Mouse (Mus musculus): ENCODE measurements at regions not wholly inside any gene's neighbourhood (a gene's known extent, or its start where the extent isn't known, plus 50 kb on each side); places are given as distances from the start of the nearest gene placed in this dataset.

GRCm38 (mm10) chr10:5981433-5981832 lies 59.2 kb upstream of the Rgs17 start:
- Histone ChIP-seq H3K27ac (no peak overlapping the region), H3K27me3 (ENCODE audit: insufficient read depth, low read length) (no peaks in the 10 kb centered on the region), H3K4me3 (ENCODE audit: low read length) (no peak overlapping the region), H3K9ac (replicated peaks; ENCODE audit: low read length) (no peak overlapping the region), H3K4me1 (ENCODE audit: insufficient read depth, low read length) (no peaks in the 10 kb centered on the region), H3K9me3 (ENCODE audit: low read length) (no peaks in the 10 kb centered on the region), H3K36me3 (ENCODE audit: insufficient read depth, low read length) (no peaks in the 10 kb centered on the region), H3K4me2 (ENCODE audit: low read depth, low read length) (no peak overlapping the region)
- WGBS: 93% methylated on average over 1 of the region's 1 CpGs
- DNase-seq (ENCODE audit: low spot score) (no peak), ATAC-seq (no peak)
- no peak for TF ChIP-seq CTCF (IDR thresholded peaks at IDR 0.05; ENCODE audit: low read depth)

GRCm38 (mm10) chr10:5978534-5978933 lies 56.3 kb upstream of the Rgs17 start:
- H3K9me3 ChIP-seq (ENCODE audit: low read length): no peaks in the 10 kb centered on the region
- H3K4me2 ChIP-seq (ENCODE audit: low read depth, low read length): no peak overlapping the region
- 63% methylated on average over 1 of the region's 1 CpGs for WGBS
- no peak overlapping the region for H3K9ac ChIP-seq (replicated peaks; ENCODE audit: low read length)
- DNase-seq (ENCODE audit: low spot score) (no peak), ATAC-seq (no peak)
- H3K36me3 ChIP-seq (ENCODE audit: insufficient read depth, low read length): no peaks in the 10 kb centered on the region
- H3K4me1 ChIP-seq (ENCODE audit: insufficient read depth, low read length): no peaks in the 10 kb centered on the region
- no peak for TF ChIP-seq CTCF (IDR thresholded peaks at IDR 0.05; ENCODE audit: low read depth)
- H3K27me3 ChIP-seq (ENCODE audit: insufficient read depth, low read length): no peaks in the 10 kb centered on the region
- no peak overlapping the region for H3K4me3 ChIP-seq (ENCODE audit: low read length)
- no peak overlapping the region for H3K27ac ChIP-seq

Data from hindbrain, postnatal 0 days (tissue).